ENCODE assay signal across 10 mouse cellular contexts in the genomic region with DNA sequence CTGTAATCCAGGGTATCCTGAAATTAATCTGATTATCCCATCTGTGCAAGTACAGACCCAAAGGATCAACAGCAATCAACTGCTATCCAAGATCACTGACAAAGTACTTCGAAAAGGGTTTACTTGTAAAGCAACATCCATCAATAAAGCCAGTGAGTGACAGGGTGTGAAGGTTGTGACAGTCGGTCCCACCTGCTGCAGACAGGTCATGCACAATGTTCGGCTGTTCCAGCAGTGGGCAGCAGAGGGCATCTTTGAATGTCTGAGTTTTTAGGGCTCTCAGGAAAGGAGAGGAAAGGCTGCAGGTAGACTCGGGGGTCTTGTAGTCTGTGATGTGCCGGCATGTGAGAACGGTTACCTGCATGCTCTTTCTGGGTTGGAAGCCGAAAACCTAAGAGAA. TPM values are rescaled to one million over a fixed set of nuclear protein-coding genes. Genes with fewer than 3 reads are reported as not detected.
DNase-seq lines count a peak whose midpoint lies in the region; ATAC-seq lines count a peak whose summit lies in the region.
"Had no signal": no experiment of that assay in that cellular context is flagged by ENCODE, and none has a peak within 500 bp of the region (broad histone marks: within the 10 kb centered on the region; RNA-seq: fewer than 3 reads in every experiment).

No protein-coding gene starts in this region.

- peaks cover 85% of the 10 kb centered on the region for H3K36me3 ChIP-seq in hindbrain, embryonic 10.5 days
- peaks cover 71% of the 10 kb centered on the region for H3K36me3 ChIP-seq in hindbrain, embryonic 13.5 days
- peaks cover 63% of the 10 kb centered on the region for H3K36me3 ChIP-seq in heart, embryonic 10.5 days

- no peaks in the 10 kb centered on the region for H3K9me3 ChIP-seq in hindbrain, embryonic 10.5 days
- H3K9me3 ChIP-seq in hindbrain, embryonic 13.5 days: no peaks in the 10 kb centered on the region
- no peaks in the 10 kb centered on the region for H3K9me3 ChIP-seq in heart, embryonic 10.5 days
- H3K9me3 ChIP-seq: midbrain, embryonic 12.5 days; stomach, embryonic 15.5 days had no signal

- H3K27ac ChIP-seq in hindbrain, embryonic 10.5 days: no peak overlapping the region
- no peak overlapping the region for H3K27ac ChIP-seq in hindbrain, embryonic 13.5 days
- H3K27ac ChIP-seq in heart, embryonic 10.5 days: no peak overlapping the region
- H3K27ac ChIP-seq: midbrain, embryonic 12.5 days; stomach, embryonic 15.5 days had no signal

- DNase-seq in hindbrain, embryonic 10.5 days (ENCODE audit: low spot score): peak; percentile 21
- DNase-seq in B cell, adult 2 months: peak; percentile 36 to 43
- DNase-seq in adipocyte (ENCODE audit: low spot score): peak; percentile 28
- peak; percentile 17 for DNase-seq in mesoderm, embryonic 11.5 days (ENCODE audit: low read depth, low spot score)
- DNase-seq in urinary bladder, postnatal 25 days (ENCODE audit: low spot score): no peak
- no peak for DNase-seq in Muller cell, postnatal 12 days (ENCODE audit: inconsistent ontology term)
- no peak for DNase-seq in heart, embryonic 10.5 days (ENCODE audit: low spot score)

- no peak overlapping the region for H3K4me2 ChIP-seq in hindbrain, embryonic 13.5 days
- H3K4me2 ChIP-seq: midbrain, embryonic 12.5 days; stomach, embryonic 15.5 days had no signal

- ATAC-seq in hindbrain, embryonic 13.5 days (ENCODE audit: low FRiP score): no peak

- H3K9ac ChIP-seq in hindbrain, embryonic 13.5 days: no peak overlapping the region
- H3K9ac ChIP-seq: midbrain, embryonic 12.5 days; stomach, embryonic 15.5 days had no signal

- no peak overlapping the region for H3K4me3 ChIP-seq in hindbrain, embryonic 10.5 days
- H3K4me3 ChIP-seq in hindbrain, embryonic 13.5 days: no peak overlapping the region
- H3K4me3 ChIP-seq in heart, embryonic 10.5 days: no peak overlapping the region
- H3K4me3 ChIP-seq: midbrain, embryonic 12.5 days; stomach, embryonic 15.5 days had no signal

- H3K27me3 ChIP-seq in hindbrain, embryonic 10.5 days (ENCODE audit: insufficient read depth, poor library complexity, severe bottlenecking): no peaks in the 10 kb centered on the region
- H3K27me3 ChIP-seq in hindbrain, embryonic 13.5 days: no peaks in the 10 kb centered on the region
- H3K27me3 ChIP-seq in heart, embryonic 10.5 days (ENCODE audit: insufficient read depth, poor library complexity, severe bottlenecking): no peaks in the 10 kb centered on the region
- H3K27me3 ChIP-seq: midbrain, embryonic 12.5 days; stomach, embryonic 15.5 days had no signal

- H3K4me1 ChIP-seq in hindbrain, embryonic 10.5 days (replicated peaks): no peaks in the 10 kb centered on the region
- no peaks in the 10 kb centered on the region for H3K4me1 ChIP-seq in hindbrain, embryonic 13.5 days (replicated peaks)
- no peaks in the 10 kb centered on the region for H3K4me1 ChIP-seq in heart, embryonic 10.5 days
- H3K4me1 ChIP-seq: midbrain, embryonic 12.5 days; stomach, embryonic 15.5 days had no signal

- 84% methylated on average over 7 of the region's 7 CpGs for WGBS in hindbrain, embryonic 10.5 days
- 90% methylated on average over 7 of the region's 7 CpGs for WGBS in hindbrain, embryonic 13.5 days
- WGBS in heart, embryonic 10.5 days: 84% methylated on average over 7 of the region's 7 CpGs

RNA-seq across cellular contexts. Expression of a gene that starts 7.2 kb away (rescaled TPM):
- 99.0 and 103 TPM in 2 replicates for polyA plus RNA-seq in hindbrain, embryonic 10.5 days (2016; fragmentation: Nextera tagmentation; extraction: Ambion mirVana)
- polyA plus RNA-seq in hindbrain, embryonic 13.5 days (2015; fragmentation: Nextera tagmentation; extraction: Ambion mirVana): 60.8 and 64.0 TPM in 2 replicates
- polyA plus RNA-seq in heart, embryonic 10.5 days (2016; fragmentation: Nextera tagmentation; extraction: Ambion mirVana): 91.6 and 122 TPM in 2 replicates

Comparison
In these comparisons a context has a peak if more than half of its experiments do, and no peak if none do; other contexts are left out.
1. DNase-seq: peak in hindbrain, embryonic 10.5 days (single experiment), B cell, adult 2 months (2 of 2), adipocyte (single experiment) and mesoderm, embryonic 11.5 days (single experiment); none in urinary bladder, postnatal 25 days (single experiment), Muller cell, postnatal 12 days (single experiment) and heart, embryonic 10.5 days (single experiment).